Mouse (Mus musculus): Measurements from ENCODE around the gene Hs2st1. TPM values are rescaled to one million over a fixed set of nuclear protein-coding genes. Genes with fewer than 3 reads are reported as not detected.

The Hs2st1 gene
- total RNA-seq, 1 experiment from 2014 or later, result 5.1 TPM

DNA sequence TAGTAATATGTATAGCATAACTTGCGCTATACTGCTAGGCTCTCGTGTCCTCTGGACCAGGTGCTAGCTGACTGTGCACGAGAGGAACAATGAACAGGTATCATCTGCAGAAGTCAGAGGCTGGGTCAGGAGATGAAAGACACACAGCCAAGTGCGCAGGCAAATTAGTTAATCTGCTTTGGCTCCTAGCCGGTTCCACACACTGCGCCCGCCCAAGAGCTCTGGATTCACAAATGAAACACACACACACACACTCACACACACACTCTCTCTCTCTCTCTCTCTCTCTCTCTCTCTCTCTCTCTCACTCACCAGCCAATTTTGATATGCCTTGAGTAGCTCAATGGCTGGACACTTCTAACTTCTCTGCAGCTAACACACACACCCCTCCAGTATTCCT lies 42.1 kb downstream of the Hs2st1 start:
- ATAC-seq (replicated peaks; ENCODE audit: insufficient number of reproducible peaks, low FRiP score, low TSS enrichment, poor library complexity, severe bottlenecking), result no peak

DNA sequence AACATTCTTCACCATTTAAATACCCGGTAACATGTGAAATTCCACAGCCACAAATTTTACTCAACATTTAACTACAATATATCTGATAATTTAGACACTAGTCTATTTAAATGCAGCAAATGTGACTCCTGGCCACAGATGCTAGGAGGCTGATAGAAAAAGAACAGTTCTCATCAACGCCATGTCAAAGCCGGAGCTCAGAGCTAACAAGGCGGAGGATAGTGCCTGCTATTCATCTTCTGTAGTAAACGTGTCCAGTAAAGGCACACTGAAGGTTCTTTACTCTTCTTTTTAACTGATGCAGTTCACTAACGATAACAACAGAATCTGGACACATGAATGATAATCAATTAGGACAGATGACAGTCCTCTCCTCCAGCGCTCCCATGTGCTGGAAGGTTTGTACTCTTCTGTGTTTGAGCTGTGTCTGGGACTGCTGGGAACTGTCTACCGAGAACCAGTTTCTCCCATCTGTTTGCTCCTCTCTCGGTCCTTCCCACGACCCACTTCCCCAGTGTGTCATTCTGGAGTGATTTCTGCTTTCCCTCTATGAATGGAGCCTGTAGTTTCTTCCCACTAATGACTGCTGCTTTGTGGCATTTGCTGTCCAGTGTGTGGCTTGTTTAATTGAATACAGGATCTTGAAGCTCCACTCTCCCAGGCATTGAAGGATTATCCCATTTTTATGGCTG lies 50.3 kb downstream of the Hs2st1 start:
- no peak for ATAC-seq (replicated peaks; ENCODE audit: insufficient number of reproducible peaks, low FRiP score, low TSS enrichment, poor library complexity, severe bottlenecking)

DNA sequence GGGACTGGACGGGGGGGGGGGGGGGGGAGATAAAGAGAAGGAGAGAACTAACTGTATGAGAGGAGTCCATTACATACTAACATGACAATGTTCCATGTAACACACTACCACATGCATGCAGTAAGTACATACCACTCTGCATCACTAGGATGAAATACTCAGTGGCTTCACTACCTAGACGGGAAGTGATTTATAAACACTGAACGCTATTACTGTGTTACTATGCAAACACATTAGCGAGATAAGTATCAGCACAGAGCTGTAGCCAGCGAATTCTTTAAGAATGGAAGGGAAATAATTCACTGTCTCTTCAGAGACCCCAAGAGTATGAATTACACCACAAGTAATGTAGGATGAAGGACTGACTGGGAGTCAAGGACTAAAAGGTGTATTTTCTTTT lies 51.1 kb downstream of the Hs2st1 start:
- ATAC-seq (replicated peaks; ENCODE audit: insufficient number of reproducible peaks, low FRiP score, low TSS enrichment, poor library complexity, severe bottlenecking), result no peak

DNA sequence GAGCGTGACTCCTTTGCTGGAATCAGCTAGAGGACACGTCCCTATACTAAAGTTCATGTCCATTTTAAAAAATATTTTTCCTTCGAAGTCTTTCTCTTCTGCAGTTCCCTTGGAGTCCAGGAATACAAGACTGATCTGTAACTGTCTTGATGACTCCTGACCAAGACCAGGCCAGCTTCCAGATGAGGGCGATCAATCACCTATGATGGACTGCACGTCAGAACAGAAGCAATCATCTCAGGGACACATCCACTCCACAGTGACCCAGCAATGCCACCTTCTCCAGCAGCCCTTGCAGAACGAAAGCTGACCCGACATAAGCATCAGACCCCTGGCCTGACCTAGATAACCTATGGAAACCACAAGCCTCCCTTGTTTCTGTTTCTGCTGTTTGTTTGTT lies 54.7 kb downstream of the Hs2st1 start:
- ATAC-seq (replicated peaks; ENCODE audit: insufficient number of reproducible peaks, low FRiP score, low TSS enrichment, poor library complexity, severe bottlenecking), result no peak

- ATAC-seq (replicated peaks; ENCODE audit: insufficient number of reproducible peaks, low FRiP score, low TSS enrichment, poor library complexity, severe bottlenecking), result no peak
Measured at GRCm38 (mm10) chr3:144514122-144514505, 55.9 kb downstream of the Hs2st1 start.

DNA sequence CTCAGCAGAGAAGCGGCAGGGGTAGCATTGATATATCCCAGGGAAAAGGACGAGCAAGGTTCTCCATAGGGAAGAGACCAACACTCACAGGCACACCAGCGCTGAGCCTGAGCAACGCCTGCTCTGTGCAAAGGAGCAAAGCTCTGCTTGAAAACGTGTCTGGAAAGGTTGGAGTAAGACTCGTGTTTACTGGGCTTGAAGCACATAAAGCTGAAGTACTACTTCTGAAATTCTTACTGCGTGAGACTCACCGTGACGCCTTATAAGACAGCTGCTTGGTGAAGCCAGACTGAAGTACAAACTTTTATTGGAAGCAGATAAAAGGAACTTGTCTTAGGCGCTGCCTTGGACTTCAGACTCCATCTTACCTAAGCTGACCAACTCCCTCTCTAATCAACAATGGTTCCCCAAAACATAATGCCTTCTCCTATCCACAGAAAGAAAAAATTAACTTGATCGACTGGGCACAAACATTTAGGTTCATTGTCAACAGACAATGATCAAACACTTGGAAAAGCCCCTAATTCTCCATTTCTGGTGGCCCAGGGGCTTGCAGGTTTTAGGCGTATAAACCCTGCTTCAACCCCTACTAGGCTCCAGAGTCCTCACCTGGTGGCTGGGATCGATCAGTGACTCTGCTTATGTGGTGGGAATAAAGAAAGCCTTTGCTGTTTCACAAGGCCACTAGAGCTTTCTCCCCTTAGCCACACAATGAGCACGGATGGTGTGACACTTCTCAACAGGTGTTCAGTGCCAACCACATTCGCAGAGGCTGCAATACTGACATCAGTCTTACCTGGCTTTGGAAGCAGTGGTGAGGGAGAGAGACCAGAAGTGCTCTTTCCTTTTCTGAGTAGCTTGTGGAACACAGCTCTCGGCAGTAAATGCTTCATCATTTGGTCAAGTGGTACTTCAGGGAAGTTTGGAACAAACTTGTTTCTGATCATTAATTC lies 56.5 kb downstream of the Hs2st1 start:
- ATAC-seq (replicated peaks; ENCODE audit: insufficient number of reproducible peaks, low FRiP score, low TSS enrichment, poor library complexity, severe bottlenecking), result no peak

- no peak for ATAC-seq (replicated peaks; ENCODE audit: insufficient number of reproducible peaks, low FRiP score, low TSS enrichment, poor library complexity, severe bottlenecking)
Measured at GRCm38 (mm10) chr3:144510724-144511123, 59.3 kb downstream of the Hs2st1 start.

DNA sequence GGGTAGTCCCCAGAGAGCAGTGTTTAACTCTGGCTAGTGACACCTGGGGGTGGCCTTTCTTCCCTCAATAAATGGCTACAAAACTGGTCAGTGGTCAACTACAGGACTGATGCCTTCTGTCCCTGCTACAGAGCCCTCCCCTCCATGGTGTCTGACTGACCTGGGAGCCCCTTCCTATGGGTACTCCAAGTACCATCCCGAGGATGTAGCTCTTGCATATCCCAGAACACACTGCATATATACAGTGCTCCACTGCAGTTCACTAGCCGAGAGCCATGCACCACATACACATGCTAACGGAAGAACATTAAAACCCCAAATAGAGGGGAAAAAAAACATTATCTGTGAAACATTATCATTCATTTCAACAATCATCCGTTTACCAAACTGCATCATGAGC lies 61.6 kb downstream of the Hs2st1 start:
- ATAC-seq (replicated peaks; ENCODE audit: insufficient number of reproducible peaks, low FRiP score, low TSS enrichment, poor library complexity, severe bottlenecking), result no peak

- no peak for ATAC-seq (replicated peaks; ENCODE audit: insufficient number of reproducible peaks, low FRiP score, low TSS enrichment, poor library complexity, severe bottlenecking)
Measured at GRCm38 (mm10) chr3:144507885-144508284, 62.1 kb downstream of the Hs2st1 start.

GRCm38 (mm10) chr3:144506213-144506612 lies 63.8 kb downstream of the Hs2st1 start:
- no peak for ATAC-seq (replicated peaks; ENCODE audit: insufficient number of reproducible peaks, low FRiP score, low TSS enrichment, poor library complexity, severe bottlenecking)

DNA sequence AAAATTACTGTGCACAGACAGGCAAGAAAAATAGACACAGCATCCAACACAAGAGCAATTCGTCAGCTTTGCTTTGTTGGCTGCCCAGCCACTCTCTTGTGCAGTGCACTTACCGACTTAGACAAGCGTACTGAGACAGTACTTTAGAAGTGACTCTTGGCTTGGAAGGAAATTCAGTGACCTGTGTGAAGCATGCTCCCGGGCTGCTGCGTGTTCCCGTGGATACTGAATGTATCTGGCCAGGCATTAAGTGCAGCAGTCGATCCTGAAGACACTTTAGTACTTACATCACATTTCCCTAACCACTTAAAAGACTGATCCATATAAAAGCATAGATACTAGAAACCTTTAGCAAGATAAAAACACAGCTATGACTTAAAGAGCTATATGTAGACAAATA lies 68.1 kb downstream of the Hs2st1 start:
- no peak for ATAC-seq (replicated peaks; ENCODE audit: insufficient number of reproducible peaks, low FRiP score, low TSS enrichment, poor library complexity, severe bottlenecking)

DNA sequence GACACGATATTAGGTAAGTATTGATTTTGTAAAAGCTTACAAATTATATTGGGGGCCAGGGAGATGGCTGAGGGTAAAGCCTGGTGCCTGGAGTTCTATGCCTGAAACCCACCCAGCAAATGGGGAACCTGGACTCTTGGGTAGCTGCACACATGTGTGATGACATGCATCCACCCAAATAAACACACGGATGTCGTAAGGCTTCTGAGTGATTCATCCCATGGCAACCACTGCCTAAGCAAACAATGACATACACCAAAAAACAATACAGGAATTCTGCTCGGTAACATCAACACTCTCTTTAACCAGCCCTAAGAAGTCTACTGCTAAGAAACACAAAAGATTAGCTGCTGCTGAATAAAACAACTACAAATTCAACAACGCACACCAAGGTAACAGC lies 73.2 kb downstream of the Hs2st1 start:
- ATAC-seq (replicated peaks; ENCODE audit: insufficient number of reproducible peaks, low FRiP score, low TSS enrichment, poor library complexity, severe bottlenecking), result no peak

DNA sequence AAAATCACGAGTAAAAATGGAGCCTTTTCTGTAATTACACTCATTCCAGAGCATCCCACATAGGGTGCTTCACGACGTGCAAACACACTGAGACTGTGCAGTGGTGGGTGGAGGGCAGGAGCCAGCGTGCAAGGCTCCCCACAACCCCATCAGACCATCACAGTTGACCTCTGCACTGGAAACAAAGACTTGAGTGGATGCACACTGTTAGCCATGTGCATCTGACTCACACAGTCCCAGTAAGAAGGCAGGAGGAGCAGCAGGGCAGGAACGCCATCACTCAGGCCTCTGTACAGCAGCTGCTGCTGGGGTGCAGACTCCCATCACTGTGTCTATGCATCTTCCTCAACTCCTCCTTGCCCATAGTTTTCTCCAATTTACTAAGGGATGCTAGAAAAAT lies 75.1 kb downstream of the Hs2st1 start:
- no peak for ATAC-seq (replicated peaks; ENCODE audit: insufficient number of reproducible peaks, low FRiP score, low TSS enrichment, poor library complexity, severe bottlenecking)

GRCm38 (mm10) chr3:144488787-144489186 lies 81.2 kb downstream of the Hs2st1 start:
- no peak for ATAC-seq (replicated peaks; ENCODE audit: insufficient number of reproducible peaks, low FRiP score, low TSS enrichment, poor library complexity, severe bottlenecking)

DNA sequence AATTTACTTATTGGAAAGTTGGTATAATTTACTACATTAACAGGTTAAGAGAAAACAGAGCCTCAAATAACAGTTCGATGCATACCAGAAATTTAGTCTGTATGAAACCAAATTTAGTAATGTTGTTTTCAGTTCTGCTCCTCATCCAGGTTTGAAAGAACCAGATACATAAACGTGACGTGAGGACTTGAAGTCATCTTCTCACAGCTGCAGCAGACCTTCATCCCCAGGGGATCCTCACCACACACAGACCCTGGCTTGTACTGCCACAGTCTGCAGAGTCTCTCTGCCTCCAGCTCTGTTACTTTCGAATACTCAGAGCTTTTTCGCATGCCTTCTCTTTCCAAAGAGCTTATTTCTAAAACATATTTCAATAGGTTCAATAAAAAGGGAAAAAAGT lies 89.4 kb downstream of the Hs2st1 start:
- no peak for ATAC-seq (replicated peaks; ENCODE audit: insufficient number of reproducible peaks, low FRiP score, low TSS enrichment, poor library complexity, severe bottlenecking)

DNA sequence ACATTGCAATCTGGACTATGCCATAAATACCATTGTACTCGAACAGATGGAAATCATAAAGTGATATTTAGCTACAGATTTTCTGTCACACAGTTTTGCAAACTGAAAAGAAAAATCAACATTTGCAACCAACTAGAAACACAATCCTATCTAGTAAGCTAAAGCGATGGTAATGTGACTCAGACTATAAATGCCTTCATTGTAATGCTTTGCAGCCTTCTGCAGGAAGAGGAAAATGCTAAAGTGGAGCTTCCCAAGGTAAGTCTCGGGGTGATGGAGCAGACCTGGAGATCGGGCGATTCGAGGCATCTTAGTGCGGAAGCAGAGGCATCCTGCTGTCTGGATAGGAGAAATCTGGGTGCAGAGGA lies 91.6 kb downstream of the Hs2st1 start:
- no peak for ATAC-seq (replicated peaks; ENCODE audit: insufficient number of reproducible peaks, low FRiP score, low TSS enrichment, poor library complexity, severe bottlenecking)

DNA sequence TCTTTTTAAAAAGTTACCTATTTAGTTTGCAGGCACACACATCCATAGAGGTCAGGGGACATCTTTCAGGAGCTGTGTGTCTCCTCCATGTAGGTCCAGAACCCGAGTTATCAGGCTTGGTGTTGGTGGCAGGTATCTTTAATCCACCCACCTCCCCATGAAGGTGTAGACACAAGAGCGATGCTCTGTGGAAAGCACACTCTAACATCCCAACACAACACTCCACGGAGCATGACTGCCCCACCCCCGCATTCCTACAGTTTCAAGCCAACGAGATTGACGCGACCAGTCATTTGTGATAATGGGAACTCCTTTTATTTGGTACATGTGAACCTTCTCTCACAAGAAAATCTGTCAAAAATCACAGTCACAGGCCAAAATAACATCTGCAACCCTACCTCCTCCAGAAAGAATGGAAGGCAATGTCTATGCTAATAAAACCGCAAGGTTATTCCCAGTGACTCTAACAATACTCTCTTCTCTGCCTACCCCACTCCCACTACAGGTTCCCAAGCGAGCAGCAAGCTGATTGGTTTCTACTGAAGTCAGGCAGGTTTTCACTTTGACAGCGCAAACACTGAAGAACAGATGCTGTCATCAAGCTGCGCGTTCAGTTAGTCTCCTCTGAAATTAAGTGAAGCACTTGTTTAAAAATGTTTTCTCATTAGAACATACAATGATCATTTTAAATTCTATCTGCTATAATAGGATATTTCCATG lies 92.1 kb downstream of the Hs2st1 start:
- ATAC-seq (replicated peaks; ENCODE audit: insufficient number of reproducible peaks, low FRiP score, low TSS enrichment, poor library complexity, severe bottlenecking), result no peak

GRCm38 (mm10) chr3:144475891-144476290 lies 94.1 kb downstream of the Hs2st1 start:
- ATAC-seq (replicated peaks; ENCODE audit: insufficient number of reproducible peaks, low FRiP score, low TSS enrichment, poor library complexity, severe bottlenecking), result no peak

- ATAC-seq (replicated peaks; ENCODE audit: insufficient number of reproducible peaks, low FRiP score, low TSS enrichment, poor library complexity, severe bottlenecking), result no peak
Measured at GRCm38 (mm10) chr3:144474726-144475125, 95.3 kb downstream of the Hs2st1 start.

DNA sequence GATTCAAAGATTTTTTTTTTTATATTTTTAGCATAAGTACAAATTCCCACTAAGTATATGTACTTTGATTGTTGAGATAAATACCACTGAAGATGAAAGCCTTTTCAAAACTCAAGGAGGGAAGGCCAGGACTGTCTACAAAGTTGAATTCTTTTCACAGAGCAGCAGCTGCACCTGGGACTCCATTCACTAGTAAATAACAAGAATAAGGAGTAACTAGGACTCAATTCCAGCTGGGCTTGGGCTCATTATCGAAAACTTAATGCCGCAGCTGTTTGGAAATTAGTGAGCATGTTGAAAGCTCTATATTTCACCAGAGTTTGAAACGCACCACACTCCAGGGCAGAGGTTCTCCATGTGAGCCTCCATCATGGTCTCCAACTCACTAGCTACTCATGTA lies 98.0 kb downstream of the Hs2st1 start:
- ATAC-seq (replicated peaks; ENCODE audit: insufficient number of reproducible peaks, low FRiP score, low TSS enrichment, poor library complexity, severe bottlenecking), result no peak

Data from monocyte, adult 5-6 weeks (primary cell).